ENCODE assay signal across 8 mouse cellular contexts in genomic region chr13:23436231-23436661, GRCm38 (mm10). TPM values are rescaled to one million over a fixed set of nuclear protein-coding genes. Genes with fewer than 3 reads are reported as not detected.
A peak's percentile ranks its signal among the peaks of the same experiment; 100 is the strongest.
DNase-seq lines count a peak whose midpoint lies in the region; ATAC-seq and TF ChIP-seq lines count a peak whose summit lies in the region.

No protein-coding gene starts in this region.

- no peak overlapping the region for H3K9ac ChIP-seq in kidney, postnatal 0 days (ENCODE audit: low read depth, low read length)
- H3K9ac ChIP-seq in stomach, embryonic 15.5 days: no peak overlapping the region

- under 1% methylated on average over 11 of the region's 11 CpGs for WGBS in heart, embryonic 10.5 days
- under 1% methylated on average over 11 of the region's 11 CpGs for WGBS in kidney, postnatal 0 days
- 1% methylated on average over 11 of the region's 11 CpGs for WGBS in stomach, embryonic 15.5 days

- H3K27ac ChIP-seq in heart, embryonic 10.5 days: no peak overlapping the region
- H3K27ac ChIP-seq in kidney, postnatal 0 days: no peak overlapping the region
- no peak overlapping the region for H3K27ac ChIP-seq in stomach, embryonic 15.5 days

- no peak for TF ChIP-seq CTCF in brain, embryonic 14.5 days (IDR thresholded peaks at IDR 0.05; ENCODE audit: borderline replicate concordance, extremely low read depth, insufficient read depth, insufficient read length)
- TF ChIP-seq CTCF in kidney, postnatal 0 days (IDR thresholded peaks at IDR 0.05; ENCODE audit: low read depth): no peak

- no peak for ATAC-seq in cerebellum, adult (ENCODE audit: insufficient number of reproducible peaks, low FRiP score, low TSS enrichment)
- ATAC-seq in kidney, postnatal 0 days (replicated peaks; ENCODE audit: low FRiP score, low read depth): no peak
- ATAC-seq in stomach, embryonic 15.5 days (ENCODE audit: insufficient read depth, low FRiP score, low read depth): no peak

- H3K4me2 ChIP-seq in kidney, postnatal 0 days (ENCODE audit: low read length): peak overlapping the region; percentile 69
- H3K4me2 ChIP-seq in stomach, embryonic 15.5 days: peak overlapping the region; percentile 61

- no peaks in the 10 kb centered on the region for H3K27me3 ChIP-seq in heart, embryonic 10.5 days (ENCODE audit: insufficient read depth, poor library complexity, severe bottlenecking)
- no peaks in the 10 kb centered on the region for H3K27me3 ChIP-seq in kidney, postnatal 0 days (ENCODE audit: insufficient read depth, low read length)
- no peaks in the 10 kb centered on the region for H3K27me3 ChIP-seq in stomach, embryonic 15.5 days (replicated peaks)

- peaks cover 14% of the 10 kb centered on the region; the same call in 1 of the 2 replicates for H3K4me1 ChIP-seq in heart, embryonic 10.5 days
- H3K4me1 ChIP-seq in kidney, postnatal 0 days (replicated peaks; ENCODE audit: insufficient read depth, low read length): 0 out of 2 replicates have a peak, but pooled peaks cover 3% of the 10 kb centered on the region
- H3K4me1 ChIP-seq in stomach, embryonic 15.5 days: no peaks in the 10 kb centered on the region

- H3K4me3 ChIP-seq in heart, embryonic 10.5 days: peak overlapping the region; percentile 73
- H3K4me3 ChIP-seq in kidney, postnatal 0 days (replicated peaks; ENCODE audit: low read depth, low read length): peak overlapping the region; percentile 69
- H3K4me3 ChIP-seq in stomach, embryonic 15.5 days (replicated peaks): peak overlapping the region; percentile 52

- H3K9me3 ChIP-seq in heart, embryonic 10.5 days: no peaks in the 10 kb centered on the region
- no peaks in the 10 kb centered on the region for H3K9me3 ChIP-seq in kidney, postnatal 0 days (replicated peaks; ENCODE audit: low read length)
- no peaks in the 10 kb centered on the region for H3K9me3 ChIP-seq in stomach, embryonic 15.5 days

- TF ChIP-seq POLR2A in brain, embryonic 14.5 days (IDR thresholded peaks at IDR 0.05; ENCODE audit: borderline replicate concordance, extremely low read depth, insufficient read depth, insufficient read length, poor library complexity, severe bottlenecking): no peak

- H3K36me3 ChIP-seq in heart, embryonic 10.5 days: no peaks in the 10 kb centered on the region
- H3K36me3 ChIP-seq in kidney, postnatal 0 days (ENCODE audit: insufficient read depth, low read length): no peaks in the 10 kb centered on the region
- H3K36me3 ChIP-seq in stomach, embryonic 15.5 days: no peaks in the 10 kb centered on the region

- peak; percentile 50 to 66 for DNase-seq in cerebellum, adult 18-20 months
- DNase-seq in A20 (ENCODE audit: low read depth, low spot score): peak; percentile 85
- DNase-seq in brain, embryonic 14.5 days (ENCODE audit: low read depth): peak; percentile 79
- DNase-seq in heart, embryonic 10.5 days (ENCODE audit: low spot score): no peak
- DNase-seq in kidney, postnatal 0 days (ENCODE audit: low spot score): peak; percentile 80
- DNase-seq in lung, postnatal 14 days: peak; percentile 62

RNA-seq across cellular contexts. Expression of gene Abt1, which starts 12.6 kb away (rescaled TPM):
- polyA plus RNA-seq in brain, embryonic 14.5 days (2012; rRNA removed): 7.2 and 8.3 TPM in 2 replicates
- polyA plus RNA-seq in heart, embryonic 10.5 days (2016; fragmentation: Nextera tagmentation; extraction: Ambion mirVana): 10.1 and 13.0 TPM in 2 replicates
- polyA plus RNA-seq in kidney, postnatal 0 days (2015; fragmentation: Nextera tagmentation; extraction: Ambion mirVana): 10.0 and 10.4 TPM in 2 replicates
- 10.7 and 11.9 TPM in 2 replicates for polyA plus RNA-seq in stomach, embryonic 15.5 days (2015; fragmentation: Nextera tagmentation; extraction: Ambion mirVana)

RNA-seq across cellular contexts. Expression of gene Btn1a1, which starts 29.5 kb away (rescaled TPM):
- polyA plus RNA-seq in brain, embryonic 14.5 days (2012; rRNA removed): 0.05 and 0.12 TPM in 2 replicates
- polyA plus RNA-seq in heart, embryonic 10.5 days (2016; fragmentation: Nextera tagmentation; extraction: Ambion mirVana): 0.04 and 0.96 TPM in 2 replicates
- 0.06 TPM in 1 of 2 replicates, not detected in the other for polyA plus RNA-seq in kidney, postnatal 0 days (2015; fragmentation: Nextera tagmentation; extraction: Ambion mirVana)
- 0.09 and 0.22 TPM in 2 replicates for polyA plus RNA-seq in stomach, embryonic 15.5 days (2015; fragmentation: Nextera tagmentation; extraction: Ambion mirVana)

RNA-seq across cellular contexts. Expression of gene Btn2a2, which starts 52.4 kb away (rescaled TPM):
- 0.03 and 0.11 TPM in 2 replicates for polyA plus RNA-seq in brain, embryonic 14.5 days (2012; rRNA removed)
- 0.30 and 0.75 TPM in 2 replicates for polyA plus RNA-seq in heart, embryonic 10.5 days (2016; fragmentation: Nextera tagmentation; extraction: Ambion mirVana)
- 0.13 and 0.28 TPM in 2 replicates for polyA plus RNA-seq in kidney, postnatal 0 days (2015; fragmentation: Nextera tagmentation; extraction: Ambion mirVana)
- 0.08 and 0.15 TPM in 2 replicates for polyA plus RNA-seq in stomach, embryonic 15.5 days (2015; fragmentation: Nextera tagmentation; extraction: Ambion mirVana)
